Mouse (Mus musculus) thymus, postnatal 14 days (tissue): ENCODE results near the gene Btbd35f26.
"Not testable (repeated sequence)": the region's sequence is repeated elsewhere in the genome, so short reads cannot be mapped to it uniquely, and the experiment has no call there.

Experiments used
- DNase-seq: peaks from one replicate; pipeline ENCODE4 v3.0.0; 2021

Btbd35f26 gene

GRCm38 (mm10) chrX:31336154-31336553 is at the start of gene Btbd35f26:
TSS of gene Btbd35f26 (plus strand) at chrX:31336454.
- DNase-seq: not testable (repeated sequence)

- not testable (repeated sequence) for DNase-seq
Observed at GRCm38 (mm10) chrX:31341924-31342323, 5.7 kb downstream of the Btbd35f26 start.

DNA sequence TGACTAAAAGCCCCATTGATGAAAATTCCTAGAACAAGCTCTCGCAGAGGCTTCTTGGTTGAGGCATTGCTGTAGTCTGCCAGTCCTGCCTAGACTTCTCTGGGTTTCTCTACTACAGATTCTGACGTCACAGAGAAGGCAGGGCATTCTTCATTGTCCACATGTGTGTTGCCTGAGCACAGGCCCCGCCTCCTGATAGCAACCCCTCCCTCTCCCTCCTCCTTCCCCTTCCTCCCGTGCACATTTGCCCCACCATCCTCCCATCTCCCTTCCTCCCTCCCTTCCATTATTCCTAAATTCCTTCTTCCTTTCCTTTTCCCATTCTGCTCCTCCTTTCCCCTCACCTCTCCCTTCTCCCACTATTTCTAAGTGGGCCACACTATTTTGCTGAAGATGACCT is 47.6 kb downstream of the Btbd35f26 start, which contains the start of gene Btbd35f19:
TSS of gene Btbd35f19 (minus strand) at position 101 of the 400 bp plus-strand sequence.
- DNase-seq: not testable (repeated sequence)
